Mouse (Mus musculus): ENCODE results near the gene Inpp5b. TPM values are rescaled to one million over a fixed set of nuclear protein-coding genes. Genes with fewer than 3 reads are reported as not detected.

The Inpp5b gene
- 33.4 TPM for polyA plus RNA-seq (2014; fragmentation: Illumina TruSeq; extraction: RNeasy Lipid Tissue Mini Kit (QIAGEN cat#74804); ENCODE audit: insufficient read depth, low read depth, low replicate concordance)

DNA sequence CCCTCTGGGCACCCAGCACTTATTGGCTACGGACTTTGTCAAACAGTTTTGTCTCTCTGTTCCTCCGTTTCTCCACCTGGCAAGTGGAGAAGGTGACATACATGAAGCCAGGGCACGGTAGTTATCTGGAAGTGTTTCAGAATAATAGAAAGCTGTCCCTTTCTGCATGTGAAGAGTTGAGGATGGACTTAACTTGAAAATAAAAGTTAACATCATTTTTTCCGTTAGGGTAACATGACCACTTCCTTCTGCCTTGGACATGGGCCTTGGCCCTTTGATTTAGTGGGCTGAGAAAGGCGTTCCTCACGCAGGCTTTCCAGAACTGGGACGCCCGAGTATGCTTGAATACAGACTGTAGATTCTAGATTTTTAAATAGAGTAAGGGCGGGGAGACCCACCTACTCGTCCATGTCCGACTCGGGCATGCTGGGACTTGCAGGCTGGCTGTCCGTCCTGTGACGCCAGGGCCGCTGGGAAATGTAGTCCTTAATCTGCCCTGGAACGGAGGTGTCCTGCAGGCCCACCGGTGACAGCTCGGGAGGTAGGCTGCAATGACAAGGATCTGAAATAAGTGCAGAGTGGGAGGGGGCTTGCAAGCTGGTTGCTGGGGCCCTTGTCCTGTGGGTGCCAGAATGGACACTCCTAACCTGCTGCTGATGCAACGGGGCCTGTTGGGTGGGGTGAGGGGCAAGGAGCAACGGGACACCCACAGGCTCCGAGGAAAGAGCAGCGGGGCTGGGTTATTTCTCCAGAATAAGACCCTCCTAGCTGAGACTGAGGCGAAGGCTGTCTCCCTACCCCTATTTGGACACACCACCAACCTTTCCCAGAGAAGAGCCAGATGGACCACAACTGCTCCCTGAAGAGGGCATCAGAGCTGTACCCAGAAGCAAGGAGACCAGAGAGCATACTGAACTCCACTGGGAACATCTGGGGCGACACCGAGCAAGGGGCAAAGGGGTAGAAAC is at the start of gene Inpp5b:
TSS of gene Inpp5b (plus strand) at position 475 of the 968 bp plus-strand sequence.

DNA sequence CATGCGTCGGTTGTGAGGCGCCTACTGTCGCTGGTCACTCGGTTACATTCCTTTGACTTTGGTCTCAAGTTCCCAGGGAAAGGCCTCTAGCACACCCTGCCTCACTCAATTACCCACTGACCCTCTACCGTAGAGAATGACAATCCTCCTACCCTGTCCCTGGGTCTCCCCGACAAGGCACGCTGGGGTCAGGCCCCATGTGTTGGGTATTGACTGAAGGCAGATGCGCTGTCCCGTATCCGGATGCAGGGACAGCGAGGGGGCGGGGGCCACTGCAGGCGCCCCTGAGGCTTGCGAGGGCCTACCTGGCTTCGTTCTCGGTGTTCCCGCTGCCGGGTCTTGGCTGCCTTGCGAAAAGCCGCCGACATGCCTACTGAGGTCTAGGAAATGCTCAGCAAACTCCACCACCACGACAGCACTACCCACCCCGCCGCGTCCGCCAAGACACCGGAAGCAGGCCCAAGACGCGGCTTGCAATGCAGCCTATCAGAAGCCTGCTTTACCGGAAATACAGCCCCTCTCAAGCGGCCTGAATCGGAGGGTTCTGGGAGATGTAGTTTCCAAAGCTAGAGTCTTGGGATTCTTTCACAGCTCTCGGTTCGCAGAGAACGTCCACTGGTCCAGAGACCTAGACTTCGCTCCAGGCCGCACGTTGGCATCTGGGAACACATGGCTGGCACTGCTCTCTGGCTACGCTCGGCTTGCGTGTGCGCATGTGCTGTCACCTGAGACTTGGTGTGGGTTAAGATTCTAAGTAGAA is 48.3 kb upstream of the Inpp5b start, which contains the start of gene Utp11:
TSS of gene Utp11 (minus strand) at position 466 of the 760 bp plus-strand sequence.

DNA sequence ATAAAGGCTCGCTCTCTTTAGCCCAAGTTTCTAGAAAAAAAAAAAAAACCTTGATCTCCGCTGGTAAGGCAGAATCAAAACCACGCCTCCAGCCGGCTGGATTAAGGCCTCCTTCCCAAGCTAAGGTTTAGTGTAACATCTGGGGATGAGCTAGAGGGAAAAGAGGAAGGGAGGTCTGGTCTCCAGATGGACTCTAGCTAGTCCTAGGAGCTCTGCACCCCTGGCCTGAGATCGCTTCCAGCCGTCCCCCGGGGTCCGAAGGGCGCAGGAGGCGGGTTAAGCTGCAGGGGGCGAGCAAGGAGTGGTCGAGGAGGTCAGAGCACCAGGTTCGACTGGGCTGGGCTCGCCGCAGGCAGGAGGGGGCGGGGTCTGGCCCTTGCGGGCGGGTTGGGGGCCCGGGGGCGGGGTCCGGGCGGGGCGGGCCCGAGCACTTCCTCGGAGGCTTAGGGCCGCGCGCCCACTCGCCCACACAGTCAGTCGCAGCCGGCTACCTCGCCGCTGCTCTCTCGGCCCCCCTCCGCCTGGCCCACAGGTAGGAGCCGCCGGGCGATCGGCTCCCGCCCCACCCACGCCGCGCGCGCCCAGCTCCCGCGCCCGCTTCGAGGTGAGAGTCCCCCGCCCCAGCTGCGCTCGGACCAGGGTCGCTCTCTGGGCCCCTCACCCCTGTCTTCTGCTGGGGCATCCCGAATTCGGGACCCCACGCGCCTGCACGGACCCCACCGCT is 41.2 kb upstream of the Inpp5b start, which contains the start of gene Fhl3:
TSS of gene Fhl3 (plus strand) at position 454 of the 724 bp plus-strand sequence.

DNA sequence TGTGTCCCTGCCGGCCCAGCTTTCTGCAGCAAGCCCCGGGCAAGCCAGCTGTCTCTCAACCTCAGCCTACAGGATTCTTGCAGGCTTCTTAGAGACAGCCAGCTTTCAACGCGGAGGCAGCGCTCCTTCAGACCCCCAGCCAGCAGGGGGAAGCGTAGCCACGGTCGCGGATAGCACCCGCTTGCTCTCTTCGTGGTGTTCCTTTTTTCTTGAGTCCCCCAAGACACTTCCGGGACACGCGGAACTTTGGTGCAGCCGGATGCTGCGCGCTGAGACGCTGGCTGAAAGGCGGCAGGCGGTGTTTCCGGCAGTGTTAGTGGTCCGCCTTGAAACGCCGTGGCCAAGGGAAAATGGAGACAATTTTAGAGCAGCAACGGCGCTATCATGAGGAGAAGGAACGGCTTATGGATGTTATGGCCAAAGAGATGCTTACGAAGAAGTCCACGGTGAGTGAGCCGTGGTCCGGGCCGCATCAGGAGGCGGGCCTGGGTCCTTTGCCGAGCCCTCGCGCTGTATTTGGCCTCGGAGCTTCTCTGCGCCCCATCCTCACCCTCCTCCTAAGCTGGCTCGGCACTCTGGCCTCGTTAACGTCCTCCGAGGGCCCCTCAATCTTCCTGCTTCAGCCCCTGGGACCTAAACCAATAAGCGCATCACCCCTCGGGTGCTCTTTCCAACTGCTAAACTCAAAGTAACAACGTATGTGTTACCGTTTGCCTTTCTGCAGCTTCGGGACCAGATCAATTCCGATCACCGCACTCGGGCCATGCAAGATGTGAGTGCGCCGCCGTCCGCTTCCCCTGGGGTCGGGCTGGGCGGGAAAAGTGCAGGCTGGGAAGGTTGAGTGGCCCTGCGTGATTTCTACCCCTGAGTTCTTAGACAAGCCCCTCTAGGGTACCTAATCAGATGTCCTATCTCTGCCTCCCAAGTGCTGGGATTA is 26.8 kb upstream of the Inpp5b start, which contains the start of gene Sf3a3:
TSS of gene Sf3a3 (plus strand) at position 232 of the 937 bp plus-strand sequence.

DNA sequence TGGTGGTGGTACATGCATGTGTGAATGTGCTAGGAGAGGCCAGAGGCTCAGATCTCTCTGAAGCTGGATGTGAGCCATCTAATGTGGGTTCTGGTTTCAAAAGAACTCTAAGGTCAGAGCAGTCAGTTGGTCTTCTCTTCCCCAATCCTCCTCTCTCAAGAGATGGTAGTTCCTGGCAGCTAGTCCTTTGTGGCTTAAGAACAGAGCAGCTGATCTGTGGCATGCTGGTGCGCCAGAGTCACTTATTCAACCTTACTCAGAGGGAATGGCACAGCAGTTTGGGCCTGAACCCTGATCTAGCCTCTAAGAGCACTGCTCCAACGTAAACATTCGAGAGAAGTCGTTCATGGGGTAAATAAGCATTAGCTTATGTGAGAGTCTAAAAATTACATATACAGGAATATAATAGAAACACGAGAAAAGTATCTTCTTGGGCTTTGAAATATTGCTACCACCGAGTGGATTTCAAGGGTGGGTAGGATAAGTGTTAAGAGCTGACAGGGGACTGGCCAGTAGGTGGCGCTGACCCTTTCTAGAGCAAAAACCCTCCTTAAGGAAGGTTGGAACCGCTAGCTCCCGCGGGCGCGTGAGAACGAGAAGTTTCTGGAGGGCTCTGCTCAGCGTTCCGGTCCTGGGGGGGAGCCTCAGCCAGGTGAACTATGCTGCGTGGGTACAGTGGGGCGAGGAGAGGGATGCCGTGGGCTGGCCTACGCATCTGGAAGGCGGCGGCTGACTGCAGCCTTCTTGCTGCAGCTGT is 60.1 kb downstream of the Inpp5b start, which contains the start of gene Mtf1:
TSS of gene Mtf1 (plus strand) at position 553 of the 757 bp plus-strand sequence.

DNA sequence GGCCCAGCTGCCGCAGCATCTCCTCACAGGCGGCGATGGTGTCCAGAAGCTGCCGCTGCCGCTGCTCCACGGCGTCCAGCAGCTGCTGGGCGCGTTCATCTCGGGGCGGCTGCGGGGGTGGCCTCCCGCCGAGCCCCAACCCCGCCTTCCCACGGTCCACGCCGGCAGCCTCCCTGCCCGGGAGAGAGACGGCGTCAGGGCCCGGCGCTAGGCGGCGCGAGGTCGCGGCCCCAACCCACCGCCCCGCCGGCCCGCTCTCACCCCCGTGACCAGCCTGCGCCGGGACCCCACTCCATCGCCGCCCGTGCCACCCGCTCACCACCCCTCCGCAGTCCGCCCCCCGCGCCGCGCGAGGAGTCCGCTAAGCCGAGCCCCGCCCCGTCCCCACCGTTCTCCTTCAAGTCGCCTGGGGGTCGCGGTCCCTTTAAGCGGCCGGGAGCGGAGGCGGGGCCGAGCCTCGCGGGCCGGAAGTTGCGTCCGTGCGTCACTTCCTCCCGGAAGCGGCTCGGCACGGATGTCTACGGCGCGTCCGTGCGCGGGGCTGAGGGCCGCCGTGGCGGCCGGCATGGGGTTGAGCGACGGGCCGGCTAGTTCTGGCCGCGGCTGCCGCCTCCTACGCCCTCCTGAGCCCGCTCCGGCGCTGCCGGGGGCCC is 108.7 kb downstream of the Inpp5b start, which contains the start of gene Yrdc:
TSS of gene Yrdc (plus strand) at position 419 of the 653 bp plus-strand sequence.

Other genes starting within 250 kb of the Inpp5b start
- not detected for gene 3100002H09Rik, start 131.0 kb upstream of the Inpp5b start, polyA plus RNA-seq (2014; fragmentation: Illumina TruSeq; extraction: RNeasy Lipid Tissue Mini Kit (QIAGEN cat#74804); ENCODE audit: insufficient read depth, low read depth, low replicate concordance)
- not detected for gene Pou3f1, start 85.0 kb upstream of the Inpp5b start, polyA plus RNA-seq (2014; fragmentation: Illumina TruSeq; extraction: RNeasy Lipid Tissue Mini Kit (QIAGEN cat#74804); ENCODE audit: insufficient read depth, low read depth, low replicate concordance)
- 26.3 TPM for gene Utp11, start 48.2 kb upstream of the Inpp5b start, polyA plus RNA-seq (2014; fragmentation: Illumina TruSeq; extraction: RNeasy Lipid Tissue Mini Kit (QIAGEN cat#74804); ENCODE audit: insufficient read depth, low read depth, low replicate concordance)
- 3.3 TPM for gene Fhl3, start 41.1 kb upstream of the Inpp5b start, polyA plus RNA-seq (2014; fragmentation: Illumina TruSeq; extraction: RNeasy Lipid Tissue Mini Kit (QIAGEN cat#74804); ENCODE audit: insufficient read depth, low read depth, low replicate concordance)
- 29.9 TPM for gene Sf3a3, start 27.1 kb upstream of the Inpp5b start, polyA plus RNA-seq (2014; fragmentation: Illumina TruSeq; extraction: RNeasy Lipid Tissue Mini Kit (QIAGEN cat#74804); ENCODE audit: insufficient read depth, low read depth, low replicate concordance)
- gene Mtf1, start 60.3 kb downstream of the Inpp5b start, polyA plus RNA-seq (2014; fragmentation: Illumina TruSeq; extraction: RNeasy Lipid Tissue Mini Kit (QIAGEN cat#74804); ENCODE audit: insufficient read depth, low read depth, low replicate concordance) = 6.6 TPM
- 28.4 TPM for gene Yrdc, start 108.8 kb downstream of the Inpp5b start, polyA plus RNA-seq (2014; fragmentation: Illumina TruSeq; extraction: RNeasy Lipid Tissue Mini Kit (QIAGEN cat#74804); ENCODE audit: insufficient read depth, low read depth, low replicate concordance)
- gene 1110065P20Rik, start 109.3 kb downstream of the Inpp5b start, polyA plus RNA-seq (2014; fragmentation: Illumina TruSeq; extraction: RNeasy Lipid Tissue Mini Kit (QIAGEN cat#74804); ENCODE audit: insufficient read depth, low read depth, low replicate concordance) = 29.6 TPM
- 0.08 TPM for gene Maneal, start 120.3 kb downstream of the Inpp5b start, polyA plus RNA-seq (2014; fragmentation: Illumina TruSeq; extraction: RNeasy Lipid Tissue Mini Kit (QIAGEN cat#74804); ENCODE audit: insufficient read depth, low read depth, low replicate concordance)
- gene Epha10, start 139.0 kb downstream of the Inpp5b start, polyA plus RNA-seq (2014; fragmentation: Illumina TruSeq; extraction: RNeasy Lipid Tissue Mini Kit (QIAGEN cat#74804); ENCODE audit: insufficient read depth, low read depth, low replicate concordance) = not detected
- gene 9930104L06Rik, start 195.2 kb downstream of the Inpp5b start, polyA plus RNA-seq (2014; fragmentation: Illumina TruSeq; extraction: RNeasy Lipid Tissue Mini Kit (QIAGEN cat#74804); ENCODE audit: insufficient read depth, low read depth, low replicate concordance) = 6.6 TPM
- gene Cdca8, start 197.5 kb downstream of the Inpp5b start, polyA plus RNA-seq (2014; fragmentation: Illumina TruSeq; extraction: RNeasy Lipid Tissue Mini Kit (QIAGEN cat#74804); ENCODE audit: insufficient read depth, low read depth, low replicate concordance) = 1.6 TPM
- gene Rspo1, start 244.6 kb downstream of the Inpp5b start, polyA plus RNA-seq (2014; fragmentation: Illumina TruSeq; extraction: RNeasy Lipid Tissue Mini Kit (QIAGEN cat#74804); ENCODE audit: insufficient read depth, low read depth, low replicate concordance) = 11.9 TPM

All from lung, adult 10 weeks (tissue).